Mouse (Mus musculus): ENCODE measurements around the gene Gm11992. TPM values are rescaled to one million over a fixed set of nuclear protein-coding genes. Genes with fewer than 3 reads are reported as not detected.

The Gm11992 gene
- total and polyA plus RNA-seq, 3 experiments: 0.12 to 0.48 (median 0.24) TPM

- no peak for DNase-seq
These were observed 67.7 kb downstream of the Gm11992 start for GRCm38 (mm10) chr11:9116121-9116520.

- DNase-seq: no peak
These were observed 68.5 kb downstream of the Gm11992 start for GRCm38 (mm10) chr11:9116916-9117315.

- peak; percentile 91 for DNase-seq
These were observed 69.1 kb downstream of the Gm11992 start for GRCm38 (mm10) chr11:9117358-9118049.

GRCm38 (mm10) chr11:9118050-9118420 is 69.6 kb downstream of the Gm11992 start, which contains the start of gene Upp1:
TSS of gene Upp1 (plus strand) at chr11:9118103.
- no peak for DNase-seq

GRCm38 (mm10) chr11:9118421-9119121 is 70.2 kb downstream of the Gm11992 start:
- peak; percentile 80 for DNase-seq

Other genes with a start within 250 kb of the Gm11992 start
- under 1 TPM in 1 of 2 experiments, not detected in 1; 0.03 TPM for gene Pkd1l1, start 75.3 kb upstream of the Gm11992 start, total RNA-seq (2021)
- gene Pkd1l1, start 75.3 kb upstream of the Gm11992 start, polyA plus RNA-seq (2012; rRNA removed): 0.02 and 0.07 TPM in 2 replicates
- 1 to 10 TPM; 7.7 to 8.4 TPM for gene Hus1, start 37.4 kb upstream of the Gm11992 start, total RNA-seq (2021)
- 3.3 and 4.0 TPM in 2 replicates for gene Hus1, start 37.4 kb upstream of the Gm11992 start, polyA plus RNA-seq (2012; rRNA removed)
- gene Sun3, start 397 bp downstream of the Gm11992 start, total RNA-seq (2021): not detected
- not detected in 2 replicates for gene Sun3, start 397 bp downstream of the Gm11992 start, polyA plus RNA-seq (2012; rRNA removed)
- 1 to 10 TPM; 7.5 to 8.6 TPM for gene Upp1, start 69.5 kb downstream of the Gm11992 start, total RNA-seq (2021)
- gene Upp1, start 69.5 kb downstream of the Gm11992 start, polyA plus RNA-seq (2012; rRNA removed): 7.0 and 7.3 TPM in 2 replicates
- gene Abca13, start 143.3 kb downstream of the Gm11992 start, total RNA-seq (2021): under 1 TPM; 0.06 to 0.07 TPM
- gene Abca13, start 143.3 kb downstream of the Gm11992 start, polyA plus RNA-seq (2012; rRNA removed): not detected in 2 replicates